Mouse (Mus musculus): Measurements from ENCODE around the gene Safb. TPM values are rescaled to one million over a fixed set of nuclear protein-coding genes. Genes with fewer than 3 reads are reported as not detected.
"Not testable (repeated sequence)": the region's sequence is repeated elsewhere in the genome, so short reads cannot be mapped to it uniquely, and the experiment has no call there.

The Safb gene
- total and polyA plus RNA-seq, 2 experiments from 2014 or later, result 40.8 to 71.7 TPM

DNA sequence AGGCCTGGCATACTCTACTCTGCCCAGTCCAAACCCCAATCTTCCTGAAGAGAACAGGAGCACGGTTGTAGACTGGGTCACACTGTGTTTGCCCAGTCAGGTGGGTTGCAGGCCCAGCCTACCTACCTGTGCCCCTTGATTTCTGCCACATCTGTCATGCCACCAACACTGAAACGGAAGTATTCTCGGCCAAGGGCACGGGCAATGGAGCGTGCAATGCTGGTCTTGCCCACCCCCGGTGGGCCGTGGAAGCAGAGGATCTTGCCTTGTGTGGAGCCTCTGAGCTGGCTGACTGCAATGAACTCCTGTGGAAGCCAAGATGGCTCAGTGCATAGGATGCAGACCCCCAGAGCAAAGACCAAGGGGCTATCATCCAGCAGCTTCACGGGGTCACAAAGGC, 33.0 kb downstream of the Safb start:
- H3K27ac ChIP-seq, result no peak overlapping the region
- TF ChIP-seq CTCF (IDR thresholded peaks at IDR 0.05; ENCODE audit: low read depth), result no peak
- no peak overlapping the region for H3K9ac ChIP-seq (replicated peaks; ENCODE audit: low read length)
- DNase-seq (ENCODE audit: low spot score), result no peak
- H3K27me3 ChIP-seq (ENCODE audit: insufficient read depth, low read length), result no peaks in the 10 kb centered on the region
- no peaks in the 10 kb centered on the region for H3K9me3 ChIP-seq (ENCODE audit: low read length)
- no peak overlapping the region for H3K4me2 ChIP-seq (ENCODE audit: low read depth, low read length)
- H3K4me1 ChIP-seq (ENCODE audit: insufficient read depth, low read length), result no peaks in the 10 kb centered on the region
- no peak overlapping the region for H3K4me3 ChIP-seq (ENCODE audit: low read length)
- peaks cover 65% of the 10 kb centered on the region for H3K36me3 ChIP-seq (ENCODE audit: insufficient read depth, low read length)
- WGBS, result 82% methylated on average over 8 of the region's 8 CpGs
- ATAC-seq, result no peak

DNA sequence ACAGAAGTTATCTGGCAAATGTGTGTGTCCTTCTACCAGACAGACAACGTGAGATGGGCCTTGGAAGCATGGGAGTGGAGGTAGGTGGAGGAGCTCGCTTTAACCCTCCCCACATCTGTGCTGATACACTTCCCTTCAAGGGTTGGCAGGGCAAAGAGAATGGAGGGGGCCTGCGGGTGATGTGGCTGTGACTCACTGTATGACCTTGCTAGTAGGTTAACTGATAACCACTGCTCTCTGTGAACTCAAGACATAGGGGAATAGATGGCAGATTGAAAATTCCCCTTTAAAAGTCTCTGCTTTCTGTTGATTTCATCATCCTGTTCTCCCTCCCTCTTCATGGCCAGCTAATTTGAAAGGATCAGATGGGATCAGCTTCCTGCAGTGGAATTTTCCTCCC, 40.9 kb downstream of the Safb start:
- H3K27ac ChIP-seq, result no peak overlapping the region

DNA sequence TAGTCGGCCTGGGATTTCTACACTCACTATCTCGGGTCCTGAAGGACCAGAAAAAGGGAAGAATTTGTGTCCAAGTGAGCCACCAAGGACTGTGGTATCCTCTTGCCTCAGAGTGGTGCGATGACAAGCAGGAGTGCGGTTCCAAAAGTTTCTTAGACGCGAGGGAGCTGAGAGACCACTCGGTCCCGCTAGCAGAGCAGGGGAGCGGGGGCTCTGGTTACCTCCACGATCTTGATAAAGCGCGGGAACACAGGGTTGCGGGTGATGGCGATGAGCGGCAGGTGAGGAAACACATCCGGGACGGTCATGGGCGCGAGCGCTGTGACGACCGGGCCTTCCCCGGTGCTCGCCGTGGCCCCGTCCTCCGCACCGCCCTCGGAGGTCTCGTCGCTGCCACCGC, 41.6 kb downstream of the Safb start:
- H3K4me2 ChIP-seq (ENCODE audit: low read depth, low read length), result peak overlapping the region; percentile 79
- peak overlapping the region; percentile 75 for H3K27ac ChIP-seq
- H3K27me3 ChIP-seq (ENCODE audit: insufficient read depth, low read length), result no peaks in the 10 kb centered on the region
- no peaks in the 10 kb centered on the region for H3K9me3 ChIP-seq (ENCODE audit: low read length)
- H3K36me3 ChIP-seq (ENCODE audit: insufficient read depth, low read length), result peaks cover 20% of the 10 kb centered on the region
- H3K4me1 ChIP-seq (ENCODE audit: insufficient read depth, low read length), result peaks cover 8% of the 10 kb centered on the region; the same call in 1 of the 2 replicates
- H3K9ac ChIP-seq (replicated peaks; ENCODE audit: low read length), result peak overlapping the region; percentile 75
- peak overlapping the region; percentile 78 for H3K4me3 ChIP-seq (ENCODE audit: low read length)
- TF ChIP-seq CTCF (IDR thresholded peaks at IDR 0.05; ENCODE audit: low read depth), result no peak
- ATAC-seq (no peak), DNase-seq (ENCODE audit: low spot score) (no peak)
- WGBS, result 1% methylated on average over 27 of the region's 32 CpGs

More for the DNA sequence above, 40.9 kb downstream of the Safb start:
- no peak for TF ChIP-seq CTCF (IDR thresholded peaks at IDR 0.05; ENCODE audit: low read depth)
- 85% methylated on average over 3 of the region's 3 CpGs for WGBS
- peaks cover 25% of the 10 kb centered on the region for H3K36me3 ChIP-seq (ENCODE audit: insufficient read depth, low read length)
- H3K9me3 ChIP-seq (ENCODE audit: low read length), result no peaks in the 10 kb centered on the region
- DNase-seq (ENCODE audit: low spot score) (no peak), ATAC-seq (no peak)
- no peaks in the 10 kb centered on the region for H3K27me3 ChIP-seq (ENCODE audit: insufficient read depth, low read length)
- peaks cover 8% of the 10 kb centered on the region; the same call in 1 of the 2 replicates for H3K4me1 ChIP-seq (ENCODE audit: insufficient read depth, low read length)
- no peak overlapping the region for H3K4me3 ChIP-seq (ENCODE audit: low read length)
- H3K9ac ChIP-seq (replicated peaks; ENCODE audit: low read length), result no peak overlapping the region
- H3K4me2 ChIP-seq (ENCODE audit: low read depth, low read length), result peak overlapping the region; percentile 79

DNA sequence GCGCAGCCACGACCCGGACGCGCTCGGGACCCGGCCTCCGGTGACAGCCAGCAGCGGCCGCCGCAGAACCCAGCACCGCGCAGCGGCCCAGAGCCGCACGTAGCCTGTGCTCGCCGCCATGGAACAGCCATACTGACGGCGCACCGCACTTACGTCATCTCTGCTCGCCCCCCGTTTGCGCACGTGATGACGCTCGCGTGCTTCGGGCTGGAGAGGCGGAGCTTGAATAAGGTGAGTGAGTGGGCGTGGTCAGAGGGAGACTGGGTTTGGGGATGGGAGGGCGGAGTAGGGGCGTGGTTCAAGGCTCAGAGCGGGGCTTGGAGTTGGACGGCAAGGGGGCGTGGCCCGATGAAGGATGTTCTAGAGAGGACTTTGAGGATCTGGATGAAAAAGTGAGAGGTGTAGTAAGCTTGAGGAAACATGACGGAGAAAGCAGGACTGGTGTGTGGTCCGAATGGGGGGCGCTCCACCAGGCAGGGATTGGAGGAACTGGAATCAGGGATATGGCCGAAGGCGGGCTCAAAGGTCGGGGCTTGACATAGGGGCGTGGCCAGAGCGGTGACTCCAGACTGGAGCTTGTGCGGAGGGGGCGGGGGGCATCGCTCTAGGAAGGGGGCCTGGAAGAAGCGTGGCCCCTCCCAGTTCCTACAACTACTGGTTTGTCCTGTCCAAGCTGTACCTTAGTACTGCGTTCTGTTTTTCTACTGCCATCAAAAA, 42.3 kb downstream of the Safb start, which contains the start of gene Lonp1:
Gene Lonp1 (minus strand): TSS at position 134 of the 717 bp plus-strand sequence.
- Histone ChIP-seq H3K9ac (replicated peaks; ENCODE audit: low read length) (peak within 1 kb of the TSS; percentile 75), H3K27ac (peak within 1 kb of the TSS; percentile 75), H3K36me3 (ENCODE audit: insufficient read depth, low read length) (peaks cover 16% of the 10 kb centered on the region), H3K4me3 (ENCODE audit: low read length) (peak within 1 kb of the TSS; percentile 78), H3K9me3 (ENCODE audit: low read length) (no peaks in the 10 kb centered on the region), H3K4me2 (ENCODE audit: low read depth, low read length) (peak within 1 kb of the TSS; percentile 79), H3K4me1 (ENCODE audit: insufficient read depth, low read length) (peaks cover 8% of the 10 kb centered on the region; the same call in 1 of the 2 replicates), H3K27me3 (ENCODE audit: insufficient read depth, low read length) (no peaks in the 10 kb centered on the region)
- no peak for TF ChIP-seq CTCF (IDR thresholded peaks at IDR 0.05; ENCODE audit: low read depth)
- DNase-seq (ENCODE audit: low spot score), result peak; percentile 99
- peak; percentile 89 for ATAC-seq
- under 1% methylated on average over 48 of the region's 51 CpGs for WGBS

DNA sequence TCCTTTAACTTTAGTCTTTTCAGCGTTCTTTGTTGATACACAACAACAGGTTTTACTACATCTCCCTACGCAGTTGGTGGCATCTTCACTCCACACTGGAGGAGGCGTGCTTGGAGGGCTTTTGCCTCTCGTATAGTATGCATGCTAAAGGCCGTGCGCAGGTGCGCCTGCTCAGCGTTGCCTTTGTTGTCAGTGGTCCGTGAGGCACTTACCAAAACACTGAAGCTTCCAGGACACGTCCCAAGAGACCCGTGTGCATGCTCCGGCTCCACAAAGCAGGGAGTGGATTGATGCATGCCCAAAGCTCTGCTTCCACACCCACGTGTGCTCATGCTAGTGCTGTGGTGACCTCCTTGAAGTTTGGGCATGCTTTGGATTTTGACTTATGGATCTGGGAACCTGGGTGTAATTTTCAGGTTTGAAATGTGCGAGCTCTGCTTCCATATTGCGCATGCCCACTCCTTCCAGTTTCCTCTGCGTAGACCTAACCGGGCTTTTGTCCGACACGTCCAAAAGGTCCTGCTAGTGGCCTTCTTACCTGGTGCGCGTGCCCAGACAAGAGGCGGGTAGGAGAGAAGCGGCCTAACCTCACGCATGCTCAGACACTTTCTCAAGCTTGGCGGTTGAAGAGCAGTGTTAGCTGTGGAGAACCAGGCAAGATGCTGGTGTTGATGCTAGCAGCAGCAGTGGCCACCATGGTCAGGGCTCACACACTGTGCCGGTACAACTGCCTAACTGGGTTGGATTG, 43.1 kb downstream of the Safb start, which contains the start of gene Catsperd:
Gene Catsperd (plus strand): TSS at position 614 of the 748 bp plus-strand sequence.
- H3K27me3 ChIP-seq (ENCODE audit: insufficient read depth, low read length), result no peaks in the 10 kb centered on the region
- TF ChIP-seq CTCF (IDR thresholded peaks at IDR 0.05; ENCODE audit: low read depth), result no peak
- H3K4me2 ChIP-seq (ENCODE audit: low read depth, low read length), result peak within 1 kb of the TSS; percentile 79
- H3K4me3 ChIP-seq (ENCODE audit: low read length), result peak within 1 kb of the TSS; percentile 78
- DNase-seq (ENCODE audit: low spot score) (peak; percentile 63), ATAC-seq (peak; percentile 60)
- peak within 1 kb of the TSS; percentile 75 for H3K27ac ChIP-seq
- peak within 1 kb of the TSS; percentile 35 for H3K9ac ChIP-seq (replicated peaks; ENCODE audit: low read length)
- H3K36me3 ChIP-seq (ENCODE audit: insufficient read depth, low read length), result peaks cover 9% of the 10 kb centered on the region; the same call in 1 of the 2 replicates
- H3K9me3 ChIP-seq (ENCODE audit: low read length), result no peaks in the 10 kb centered on the region
- 14% methylated on average over 26 of the region's 26 CpGs for WGBS
- H3K4me1 ChIP-seq (ENCODE audit: insufficient read depth, low read length), result peaks cover 8% of the 10 kb centered on the region; the same call in 1 of the 2 replicates

DNA sequence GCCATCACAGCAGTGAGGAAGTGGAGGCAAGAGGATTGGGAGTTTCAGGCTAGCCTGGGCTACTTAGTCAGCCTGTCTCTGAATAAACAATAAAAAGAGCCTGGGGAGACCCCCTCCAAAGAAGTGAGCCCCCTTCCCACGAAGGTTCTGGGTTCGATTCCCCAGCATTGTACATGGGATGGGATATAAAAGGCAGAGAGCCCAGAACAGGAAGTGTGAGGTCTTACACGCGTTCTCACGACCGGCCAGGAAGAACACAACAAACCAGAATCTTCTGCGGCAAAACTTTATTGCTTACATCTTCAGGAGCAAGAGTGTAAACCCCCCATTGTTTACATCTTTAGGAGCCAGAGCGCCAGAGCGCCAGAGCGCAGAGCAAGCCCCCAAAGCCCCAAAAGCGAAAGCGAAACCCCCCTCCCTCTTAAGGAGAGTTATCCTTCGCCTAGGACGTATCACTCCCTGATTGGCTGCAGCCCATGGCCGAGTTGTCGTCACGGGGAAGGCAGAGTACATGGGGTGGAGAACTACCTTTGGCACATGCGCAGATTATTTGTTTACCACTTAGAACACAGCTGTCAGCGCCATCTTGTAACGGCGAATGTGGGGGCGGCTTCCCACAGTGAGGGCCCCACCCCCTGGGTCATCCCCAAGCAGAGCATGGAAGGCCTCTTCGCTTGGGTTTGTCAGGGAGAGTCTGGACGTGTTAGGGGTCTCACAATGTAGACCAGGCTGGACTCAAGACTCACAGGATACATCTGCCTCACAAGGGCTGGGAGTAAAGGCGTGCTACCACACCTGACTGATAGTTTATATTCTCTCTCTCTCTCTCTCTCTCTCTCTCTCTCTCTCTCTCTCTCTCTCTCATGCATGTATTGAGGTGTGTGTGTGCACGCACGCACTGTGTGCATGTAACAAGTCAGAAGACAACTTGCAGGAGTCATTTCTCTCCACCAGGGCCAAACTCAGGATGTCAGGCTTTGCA, 45.5 kb downstream of the Safb start:
- not testable (repeated sequence) for H3K4me2 ChIP-seq (ENCODE audit: low read depth, low read length); H3K36me3 ChIP-seq (ENCODE audit: insufficient read depth, low read length); ATAC-seq; H3K27me3 ChIP-seq (ENCODE audit: insufficient read depth, low read length); H3K4me3 ChIP-seq (ENCODE audit: low read length); H3K9me3 ChIP-seq (ENCODE audit: low read length); DNase-seq (ENCODE audit: low spot score); H3K4me1 ChIP-seq (ENCODE audit: insufficient read depth, low read length); H3K9ac ChIP-seq (replicated peaks; ENCODE audit: low read length); H3K27ac ChIP-seq
- WGBS, result 83% methylated on average over 27 of the region's 27 CpGs

Measured in hindbrain, postnatal 0 days (tissue).